Mouse (Mus musculus): ENCODE results near the gene Arl2.
A peak's percentile ranks its signal among the peaks of the same experiment; 100 is the strongest.
"Not testable (repeated sequence)": the region's sequence is repeated elsewhere in the genome, so short reads cannot be mapped to it uniquely, and the experiment has no call there.

The Arl2 gene

GRCm38 (mm10) chr19:6141394-6141749, at the start of gene Arl2:
Arl2 (minus strand) TSS chr19:6141548.
- DNase-seq: peak; percentile 52 to 74

DNA sequence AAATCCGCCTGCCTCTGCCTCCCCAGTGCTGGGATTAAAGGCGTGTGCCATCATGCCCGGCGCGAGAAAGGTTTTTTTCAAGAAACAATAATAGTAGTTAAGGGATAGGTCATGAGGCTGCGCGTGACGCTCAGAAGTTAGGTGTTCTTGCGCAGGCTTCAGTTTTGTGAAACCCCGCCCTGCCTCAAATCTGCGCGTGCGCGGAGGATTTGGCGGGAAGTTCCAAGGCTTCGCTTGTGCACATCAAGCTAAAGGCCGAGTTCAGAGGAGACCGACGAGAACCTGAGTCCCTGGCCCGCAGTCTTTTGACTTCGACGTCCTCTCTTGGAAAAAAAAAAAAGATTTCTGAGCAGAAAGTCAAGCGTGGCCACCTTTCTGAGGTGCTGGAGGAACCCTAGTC, 42.8 kb upstream of the Arl2 start, which contains the start of gene Majin:
Gene Majin (plus strand): TSS at position 258 of the 400 bp plus-strand sequence.
- no peak for DNase-seq

- DNase-seq: no peak
Observed at GRCm38 (mm10) chr19:6182534-6182933, 41.2 kb upstream of the Arl2 start.

DNA sequence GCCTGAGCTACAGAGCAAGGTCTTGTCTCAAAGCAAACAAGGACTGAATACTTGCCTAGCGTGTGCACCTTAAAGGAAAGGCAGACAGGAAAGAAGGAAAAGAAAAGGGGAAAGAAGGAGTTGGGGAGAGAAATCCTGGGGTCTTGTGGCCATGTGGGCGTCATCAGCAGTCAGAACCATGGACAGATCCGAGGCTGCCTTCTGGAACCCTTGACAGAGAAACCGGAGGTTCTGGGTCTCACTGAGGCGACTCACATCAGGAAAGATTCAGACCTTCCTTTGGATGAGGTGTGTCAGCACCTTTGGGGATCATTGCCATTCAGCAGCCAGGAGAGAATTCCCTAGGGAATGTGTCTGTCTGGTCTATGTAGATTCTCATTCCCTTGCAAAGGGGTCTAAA, 40.3 kb upstream of the Arl2 start:
- no peak for DNase-seq

DNA sequence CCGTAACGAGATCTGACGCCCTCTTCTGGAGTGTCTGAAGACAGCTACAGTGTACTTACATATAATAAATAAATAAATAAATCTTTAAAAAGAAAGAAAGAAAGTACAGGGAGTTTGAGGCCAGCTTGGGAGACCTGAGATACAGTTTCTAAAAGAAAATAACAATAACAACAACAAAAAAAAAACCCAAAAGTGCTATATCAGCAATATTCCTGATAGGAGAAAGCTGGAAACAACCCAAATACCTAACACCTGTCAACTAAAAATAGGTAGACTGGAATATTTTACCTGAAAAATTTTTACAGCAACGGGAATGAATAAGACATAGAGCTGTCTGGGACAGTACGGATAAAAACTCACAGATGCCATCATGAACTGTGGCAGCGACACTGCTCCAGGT, 37.4 kb upstream of the Arl2 start:
- DNase-seq: no peak

DNA sequence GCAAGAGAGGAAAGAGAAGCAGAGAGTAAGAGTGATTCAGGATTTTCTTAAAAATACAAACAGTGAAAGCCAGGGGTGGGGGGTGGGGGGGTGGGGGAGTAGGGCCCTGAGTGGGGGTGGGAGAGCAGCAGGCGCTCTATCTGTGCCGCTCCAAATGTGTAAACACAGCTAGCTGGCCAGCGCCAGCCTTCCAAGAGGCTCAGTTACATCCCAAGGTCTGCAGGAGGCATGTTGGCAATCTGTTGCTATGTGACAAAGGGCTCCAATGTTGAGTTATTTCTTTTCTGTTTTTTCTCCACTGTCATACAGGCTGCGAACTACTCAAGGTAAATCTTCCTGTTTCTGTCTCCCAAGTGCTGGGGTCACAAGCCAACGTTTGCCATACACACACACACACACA, 33.4 kb upstream of the Arl2 start:
- no peak for DNase-seq

DNA sequence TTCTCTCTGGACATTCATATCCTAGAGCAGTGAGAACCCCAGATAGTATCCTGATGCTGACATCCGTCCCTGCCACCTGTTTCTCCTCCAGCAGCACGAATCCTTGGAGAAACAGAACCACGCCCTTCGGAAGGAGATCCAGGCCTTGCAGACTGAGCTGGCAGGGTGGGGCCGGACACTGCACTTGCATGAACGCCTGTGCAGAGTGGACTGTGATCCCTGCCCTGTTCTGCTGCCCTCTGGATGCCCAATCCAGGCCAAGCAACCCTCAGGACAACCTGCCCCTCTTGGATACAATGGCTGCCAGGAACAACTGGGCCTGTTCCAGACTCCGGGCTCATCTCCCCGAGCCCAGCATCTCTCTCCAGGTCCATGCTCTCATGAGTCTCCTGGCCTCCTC, 29.9 kb upstream of the Arl2 start:
- DNase-seq: no peak

DNA sequence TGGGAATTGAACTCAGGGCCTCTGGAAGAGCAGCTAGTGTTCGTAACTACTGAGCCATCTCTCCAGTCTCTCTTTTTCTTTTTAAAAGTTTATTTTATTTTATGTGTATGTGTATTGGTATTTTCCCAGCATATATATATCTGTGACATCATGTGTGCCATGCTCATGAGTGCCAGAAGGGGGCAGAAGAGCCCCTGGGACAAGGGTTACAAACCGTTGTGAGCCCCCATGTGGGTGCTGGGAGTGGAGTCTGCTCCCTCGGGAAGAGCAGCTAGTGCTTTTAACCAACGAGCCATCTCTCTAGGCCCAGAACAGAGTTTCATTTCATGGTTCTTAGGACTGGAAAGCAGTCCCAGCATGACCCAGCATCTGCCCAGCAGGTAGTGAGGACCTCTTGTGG, 25.4 kb upstream of the Arl2 start:
- DNase-seq: no peak

DNA sequence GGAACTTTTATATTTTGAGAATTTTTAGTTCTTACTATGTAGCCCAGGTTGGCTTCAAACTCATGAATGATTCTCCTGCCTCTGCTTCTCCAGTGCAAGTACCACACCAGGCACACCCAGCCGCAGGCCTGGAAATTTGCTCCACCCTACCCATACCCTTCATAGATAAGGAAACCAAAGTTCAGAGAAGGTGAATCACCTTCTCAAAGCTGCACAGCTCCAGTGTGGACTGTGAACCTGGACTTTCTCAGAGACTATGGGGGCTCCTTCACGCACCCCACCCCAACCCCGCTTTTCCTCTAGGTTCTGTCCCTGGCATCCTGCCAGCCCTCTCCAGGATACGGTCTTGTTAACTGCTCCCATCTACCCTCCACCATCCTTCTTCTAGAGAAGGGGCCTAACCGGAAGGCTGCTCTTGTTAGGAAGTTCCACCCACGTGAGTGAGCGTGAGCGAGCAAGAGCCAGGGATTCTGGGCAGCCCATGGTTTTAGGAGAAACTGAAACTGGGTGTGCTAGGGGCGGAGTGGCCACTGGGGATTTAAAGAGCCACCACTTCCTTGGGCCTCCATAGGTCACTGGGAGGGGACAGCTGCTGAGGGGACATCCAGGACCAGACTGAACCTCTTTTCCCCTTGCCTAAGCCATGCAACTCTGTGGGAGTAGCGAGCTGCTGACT, 22.7 kb upstream of the Arl2 start:
- DNase-seq: no peak

DNA sequence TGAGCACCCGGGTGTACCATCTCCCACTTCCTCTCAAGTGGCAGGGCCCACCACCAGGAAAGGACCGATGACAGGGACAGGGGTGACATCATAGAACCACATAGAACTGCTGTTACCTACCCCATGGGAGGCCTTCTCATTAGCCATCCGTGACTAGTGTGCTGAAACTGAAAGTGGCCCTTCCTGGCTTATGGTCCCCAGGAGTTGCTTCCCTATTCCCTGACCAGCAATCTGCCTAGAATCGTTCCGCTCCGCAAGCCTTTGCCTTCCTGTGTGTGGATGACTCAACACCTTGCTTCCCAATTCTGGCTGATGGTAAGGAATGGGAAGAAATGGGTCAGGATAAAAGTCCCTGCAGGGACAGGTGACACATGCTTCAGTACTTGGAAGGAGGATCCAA, 15.9 kb upstream of the Arl2 start:
- no peak for DNase-seq

DNA sequence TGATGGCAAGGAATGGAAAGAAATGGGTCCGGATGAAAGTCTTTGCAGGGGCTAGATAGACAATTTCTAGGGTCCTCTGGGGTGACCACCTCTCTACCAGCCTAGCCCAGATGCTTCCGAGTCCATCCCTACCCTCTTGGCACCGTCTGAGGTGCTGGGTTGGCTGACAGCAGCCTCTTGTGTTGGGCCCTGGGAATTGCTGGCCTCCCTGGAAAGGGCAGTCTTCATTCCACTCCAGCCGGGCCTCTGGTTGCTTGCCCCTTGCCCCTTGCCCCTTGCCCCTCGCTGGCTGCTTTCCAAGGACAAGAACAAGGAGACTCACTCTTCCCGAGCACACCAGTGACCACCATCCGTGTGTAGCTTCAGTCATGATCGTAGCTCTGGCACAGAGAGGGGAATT, 15.0 kb upstream of the Arl2 start:
- no peak for DNase-seq

DNA sequence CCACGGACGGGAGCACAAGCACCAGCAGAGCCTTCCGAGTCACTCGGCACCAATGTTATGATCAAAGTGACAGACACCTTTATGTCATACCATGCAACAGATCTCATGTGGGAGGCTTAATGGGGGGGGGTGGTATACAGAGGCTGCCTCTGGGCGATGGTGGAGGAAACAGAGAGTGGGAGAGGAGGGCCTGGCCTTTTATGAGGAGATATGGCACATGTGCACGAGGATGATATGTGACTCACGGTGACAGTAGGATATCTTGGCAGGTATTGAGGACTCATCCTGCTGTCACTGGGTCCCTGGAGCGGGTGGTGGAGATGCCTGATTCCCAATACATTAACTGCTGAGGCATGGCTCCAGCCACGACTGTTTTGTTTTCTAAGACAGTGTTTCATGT, 13.8 kb upstream of the Arl2 start:
- no peak for DNase-seq

- no peak for DNase-seq
Observed at GRCm38 (mm10) chr19:6144842-6145241, 3.5 kb upstream of the Arl2 start.

DNA sequence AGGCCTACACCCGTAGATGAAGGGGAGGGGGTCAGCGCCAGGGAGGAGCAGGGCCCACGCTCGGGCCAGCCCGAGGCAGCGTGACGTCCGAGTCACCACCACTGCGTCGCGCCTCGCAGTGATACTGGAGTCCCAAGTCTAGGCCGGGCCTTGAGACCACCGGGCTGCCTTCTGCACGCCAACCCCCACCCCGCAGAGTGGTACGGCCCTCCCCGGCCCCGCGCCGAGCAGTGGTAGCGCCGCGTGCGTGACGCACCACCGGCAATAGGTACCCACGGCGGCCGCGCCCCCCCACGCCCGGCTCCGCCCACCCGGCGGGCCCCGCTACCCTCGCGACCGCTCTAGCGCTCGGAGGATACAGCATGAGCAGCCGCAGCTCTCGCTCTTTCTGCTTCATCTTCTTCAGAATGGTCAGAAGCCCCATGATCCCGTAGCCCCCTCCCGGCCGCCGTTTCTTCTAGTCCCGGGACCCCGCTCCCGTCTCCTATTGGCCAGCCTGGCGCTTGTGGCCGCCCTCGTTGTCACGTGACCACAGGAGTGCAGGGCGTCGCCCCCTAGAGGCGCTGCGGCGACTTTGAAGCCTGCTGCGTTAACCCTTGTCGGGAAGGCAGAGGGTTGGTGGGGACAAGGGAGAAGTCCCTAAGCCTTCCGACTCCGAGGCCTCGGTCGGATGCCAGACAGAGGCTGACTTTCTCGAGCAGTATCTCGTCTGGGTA, 512 bp downstream of the Arl2 start, which contains the start of gene Batf2:
Gene Batf2 (plus strand): TSS at position 306 of the 716 bp plus-strand sequence.
- peak; percentile 84 to 89 for DNase-seq

- no peak for DNase-seq
Observed at GRCm38 (mm10) chr19:6140374-6140677, 1.0 kb downstream of the Arl2 start.

GRCm38 (mm10) chr19:6139701-6140100, 1.6 kb downstream of the Arl2 start:
- no peak for DNase-seq

- no peak for DNase-seq
Observed at GRCm38 (mm10) chr19:6136397-6136796, 5.0 kb downstream of the Arl2 start.

DNA sequence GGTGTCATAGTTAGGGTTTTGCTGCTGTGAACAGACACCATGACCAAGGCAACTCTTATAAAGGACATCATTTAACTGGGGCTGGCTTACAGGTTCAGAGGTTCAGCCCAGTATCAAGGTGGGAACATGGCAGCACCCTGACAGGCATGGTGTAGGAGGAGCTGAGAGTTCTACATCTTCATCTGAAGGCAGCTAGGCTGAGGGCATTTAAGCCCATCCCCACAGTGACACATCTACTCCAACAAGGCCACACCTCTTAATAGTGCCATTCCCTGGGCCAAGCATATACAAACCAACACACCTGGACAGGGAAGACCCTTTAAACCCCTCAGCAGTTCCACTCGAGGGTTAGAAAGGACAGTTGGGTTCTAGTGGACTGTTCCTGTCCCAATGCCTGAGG, 8.2 kb downstream of the Arl2 start:
- not testable (repeated sequence) for DNase-seq

GRCm38 (mm10) chr19:6132171-6132827, 9.0 kb downstream of the Arl2 start:
- DNase-seq: no peak

GRCm38 (mm10) chr19:6130414-6131128, 10.8 kb downstream of the Arl2 start:
- DNase-seq: not testable (repeated sequence)

DNA sequence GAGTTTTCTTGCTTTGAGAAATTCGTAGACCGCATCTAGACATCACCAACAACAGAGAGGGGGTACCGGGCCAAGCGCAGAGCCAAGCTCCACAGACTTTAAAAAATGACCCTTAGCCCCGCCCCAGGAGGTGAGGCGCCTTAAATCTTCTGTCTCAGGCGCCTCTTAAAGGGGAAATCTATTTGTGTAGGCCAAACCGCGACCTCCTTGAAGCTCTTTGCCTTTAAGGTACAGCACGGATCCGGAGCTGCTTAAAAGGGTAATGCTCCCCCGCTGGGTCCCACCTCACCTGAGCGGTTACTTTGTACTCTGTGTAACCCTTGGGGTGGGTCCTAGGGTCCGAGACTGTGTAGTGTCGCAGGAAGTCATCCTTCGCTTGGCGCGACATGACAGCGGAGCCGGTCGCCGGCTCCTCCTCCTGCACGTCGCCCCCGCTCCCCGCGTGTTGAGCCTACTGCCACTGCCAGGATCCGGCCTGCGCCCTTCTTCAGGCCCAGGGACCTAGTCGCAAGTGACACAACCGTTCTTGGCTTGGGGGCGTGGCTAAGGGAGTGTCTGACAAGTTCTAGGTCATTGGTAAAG, 13.5 kb downstream of the Arl2 start, which contains the start of gene Snx15:
Gene Snx15 (minus strand): TSS at position 545 of the 582 bp plus-strand sequence.
- peak; percentile 94 to 97 for DNase-seq

DNA sequence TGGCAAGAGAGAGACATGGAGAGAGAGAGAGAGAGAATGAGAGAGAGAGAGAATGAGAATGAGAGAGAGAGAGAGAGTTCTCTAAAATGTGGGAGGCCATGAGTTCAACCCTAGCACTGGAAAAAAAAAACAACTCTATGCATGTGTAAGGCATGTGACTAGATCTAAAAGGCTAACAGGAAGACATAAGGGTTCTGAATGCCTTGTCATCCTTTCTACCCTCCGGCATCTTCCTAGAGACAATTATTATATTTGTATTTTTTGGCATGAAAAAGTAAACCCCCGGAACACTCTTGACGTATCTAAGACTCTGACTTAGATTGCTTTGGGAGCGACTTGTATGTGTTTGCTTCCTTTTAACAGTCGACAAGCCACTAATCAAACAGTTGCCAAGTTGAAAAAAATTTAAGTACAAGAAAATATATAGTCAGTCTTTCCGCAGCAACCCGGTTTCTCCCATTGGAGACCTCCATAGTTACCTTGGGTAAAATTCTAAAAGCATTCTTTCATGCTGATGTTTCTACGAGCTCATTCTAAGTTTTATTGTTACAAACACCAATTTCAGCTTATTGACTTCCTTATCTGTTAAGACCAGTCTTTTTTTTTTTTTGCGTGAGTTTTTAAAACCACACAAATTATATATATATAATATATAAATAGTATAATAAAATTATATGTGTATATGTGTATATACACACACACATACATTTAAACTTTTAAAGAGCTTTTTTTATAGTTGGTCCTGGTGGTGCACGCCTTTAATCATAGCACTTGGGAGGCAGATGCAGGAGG, 14.4 kb downstream of the Arl2 start:
- DNase-seq: no peak

Measured in thymus, adult 18-20 months (tissue).